Mouse (Mus musculus) natural killer cell, adult 2 months (primary cell): ENCODE results near the gene Hopx.
"Not testable (repeated sequence)": the region's sequence is repeated elsewhere in the genome, so short reads cannot be mapped to it uniquely, and the experiment has no call there.

Experiments
- DNase-seq, 2 experiments: peaks; one replicate each; pipeline ENCODE4 v3.0.0; 2022; ENCODE audit warnings: low spot score in 2 of 2

The Hopx gene

DNA sequence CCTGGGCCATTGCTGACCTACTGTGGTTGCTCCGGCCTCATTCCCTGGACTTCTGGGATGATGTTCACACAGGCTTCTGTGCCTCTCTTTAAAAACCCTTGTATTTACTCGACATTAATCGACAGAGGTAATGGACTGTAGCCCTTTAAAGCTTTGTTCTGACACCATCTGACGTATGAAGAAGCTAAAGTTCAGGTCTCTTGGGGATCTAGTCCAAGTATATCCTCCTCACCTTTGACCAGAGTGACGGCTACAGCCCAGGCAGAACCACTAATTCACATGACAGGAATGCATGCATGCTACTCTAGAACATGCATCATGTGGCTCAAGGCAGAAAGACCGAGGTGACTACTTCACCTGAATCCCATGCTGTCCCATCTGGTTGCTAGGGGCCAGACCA is 14.2 kb downstream of the Hopx start:
- DNase-seq = no peak

DNA sequence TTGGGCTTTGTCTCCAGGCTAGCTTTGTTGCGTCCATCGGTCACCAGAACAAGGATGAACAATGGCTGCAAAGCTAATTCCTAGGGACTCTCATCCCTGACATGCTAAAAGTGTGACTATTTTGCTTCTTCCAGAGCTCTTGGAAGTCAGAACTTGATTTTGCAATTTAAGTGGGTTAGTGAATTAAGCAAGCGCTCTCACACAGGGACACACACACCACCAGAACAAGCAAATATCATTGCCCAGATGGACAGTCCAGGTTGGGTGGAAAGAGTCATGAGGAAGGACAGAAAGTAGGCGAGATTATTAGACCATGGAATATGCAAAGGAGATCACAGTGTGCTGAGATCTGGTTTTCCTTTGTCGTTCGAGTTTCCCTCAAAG is 14.9 kb downstream of the Hopx start:
- DNase-seq = no peak

DNA sequence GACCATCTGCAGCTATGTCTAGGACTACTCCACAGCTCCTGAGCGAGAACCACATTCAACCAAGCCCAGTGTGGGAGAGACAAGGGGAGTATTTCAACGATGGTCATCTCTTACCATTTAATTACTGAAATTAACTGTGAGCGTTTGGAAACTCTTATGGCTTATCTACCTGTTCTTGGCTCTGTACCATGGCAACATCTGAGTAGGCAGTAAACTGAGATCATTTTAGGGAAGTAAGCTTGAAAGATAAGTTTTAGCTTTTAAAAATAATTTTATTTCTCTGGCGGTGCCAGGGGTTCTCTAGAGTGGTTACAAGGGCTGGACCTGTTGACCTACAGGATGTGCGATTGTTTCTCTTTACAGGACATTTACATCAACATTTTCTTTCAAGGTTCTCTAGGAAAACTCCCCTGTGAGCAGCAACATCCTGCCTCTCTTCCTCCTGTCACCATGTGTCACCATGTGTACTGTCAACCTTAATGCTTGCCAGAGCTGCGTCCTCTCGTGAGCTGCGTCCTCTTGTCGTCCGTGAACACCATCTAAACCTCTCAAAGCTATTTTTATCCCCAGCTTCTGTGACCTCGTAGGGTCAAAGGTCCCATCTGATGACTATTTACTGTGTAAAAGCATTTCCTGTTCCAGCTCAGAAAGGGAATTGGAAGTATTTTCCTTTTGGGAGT is 15.5 kb downstream of the Hopx start:
- DNase-seq = no peak

DNA sequence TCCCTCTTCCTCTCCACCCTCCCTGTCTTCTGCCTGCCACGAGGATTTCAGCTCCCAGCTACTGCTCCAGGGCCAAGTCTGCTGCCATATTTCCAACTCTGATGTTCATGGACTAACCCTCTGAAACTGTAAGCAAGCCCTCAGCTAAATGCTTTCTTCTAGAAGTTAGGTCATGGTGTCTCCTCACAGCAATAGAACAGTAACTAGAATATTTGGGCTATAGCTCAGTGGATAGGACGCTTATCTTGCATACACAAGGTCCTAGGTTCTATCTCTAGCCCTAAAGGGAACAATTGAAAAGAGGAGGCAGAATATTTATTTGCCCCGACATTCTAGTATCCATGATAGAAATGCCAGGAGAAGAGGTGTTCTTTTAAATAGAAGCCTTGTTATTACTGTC is 16.0 kb downstream of the Hopx start:
- DNase-seq = no peak

DNA sequence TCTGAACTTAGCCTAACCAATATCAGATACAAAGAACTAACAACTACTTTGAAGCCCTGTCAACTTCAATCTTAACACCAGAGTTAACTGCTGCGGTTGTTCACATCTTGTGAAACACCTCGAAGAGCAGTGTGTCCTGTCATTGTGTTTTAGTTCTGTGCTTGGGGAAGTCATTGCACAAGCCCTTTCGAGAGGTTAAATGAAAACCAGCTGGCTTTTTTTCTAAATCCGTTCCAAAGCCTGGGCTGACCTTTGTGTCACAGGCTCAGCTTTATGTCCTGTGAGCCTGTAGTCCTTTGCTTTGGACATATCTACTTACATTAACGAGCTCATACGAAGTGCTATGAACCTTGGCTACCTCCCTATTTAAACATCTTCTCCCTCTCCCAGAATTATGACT is 17.2 kb downstream of the Hopx start:
- DNase-seq = no peak

DNA sequence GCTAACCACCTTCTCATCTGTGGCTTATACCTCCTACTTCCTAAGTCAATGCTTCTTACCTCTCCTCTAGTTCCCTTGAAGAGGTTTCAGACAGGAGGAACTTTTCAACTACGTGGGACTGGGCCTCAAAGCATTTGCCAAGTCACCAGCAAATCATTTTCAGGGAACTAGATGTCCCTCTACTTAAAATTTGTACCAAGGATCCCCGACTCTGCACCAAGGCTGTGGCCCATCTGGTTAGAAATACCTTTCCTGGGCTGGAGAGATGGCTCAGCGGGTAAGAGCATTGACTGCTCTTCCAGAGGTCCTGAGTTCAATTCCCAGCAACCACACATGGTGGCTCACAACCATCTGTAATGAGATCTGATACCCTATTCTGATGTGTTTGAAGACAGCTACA is 18.7 kb downstream of the Hopx start:
- DNase-seq = not testable (repeated sequence)

DNA sequence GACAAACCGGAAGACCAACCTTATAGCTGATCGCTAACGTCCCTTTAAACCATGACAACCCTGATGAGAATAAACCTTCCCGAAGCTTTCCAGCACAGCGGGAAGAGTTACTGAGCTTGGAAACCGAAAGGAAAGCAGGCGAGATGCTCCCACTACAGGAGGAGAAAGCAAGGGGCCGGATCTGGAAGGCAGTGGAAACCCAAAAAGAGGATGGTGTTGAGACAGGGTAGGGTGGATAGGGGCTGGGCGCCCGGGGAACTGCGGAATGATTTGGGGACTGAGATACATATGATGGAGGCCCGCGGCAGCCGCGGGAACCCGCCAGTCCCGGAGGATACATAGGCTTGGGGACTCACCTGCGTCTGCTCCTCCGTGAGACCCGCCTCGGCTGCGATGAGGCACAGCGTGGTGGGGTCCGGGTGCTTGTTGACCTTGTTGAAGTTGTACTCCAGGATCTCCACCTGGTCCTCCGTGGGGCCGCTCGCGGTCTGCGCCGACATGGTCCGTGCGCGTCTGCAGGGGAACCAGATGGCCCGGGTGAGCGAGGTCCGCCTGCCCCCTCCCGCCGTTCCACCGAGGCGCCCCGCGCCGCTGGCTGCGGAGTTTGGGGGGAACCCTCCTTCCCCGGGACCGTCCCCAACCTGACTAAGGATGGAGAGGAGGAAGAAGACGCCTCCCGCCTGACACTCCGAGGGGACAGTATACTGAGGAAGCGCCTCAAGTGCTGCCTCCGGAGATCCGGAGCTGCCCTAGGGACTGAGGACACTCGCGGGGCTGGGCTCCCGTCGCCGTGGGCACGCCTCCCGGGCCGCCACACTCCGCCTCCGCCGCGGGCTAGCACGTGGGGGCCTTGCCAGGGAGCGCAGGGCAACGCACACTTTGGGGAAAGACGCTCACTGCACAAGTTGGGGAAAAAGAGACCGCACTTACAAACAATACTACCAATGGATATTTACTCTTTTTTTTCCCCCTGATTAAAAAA is 20.1 kb downstream of the Hopx start:
- peak; percentile 43 to 46 for DNase-seq

DNA sequence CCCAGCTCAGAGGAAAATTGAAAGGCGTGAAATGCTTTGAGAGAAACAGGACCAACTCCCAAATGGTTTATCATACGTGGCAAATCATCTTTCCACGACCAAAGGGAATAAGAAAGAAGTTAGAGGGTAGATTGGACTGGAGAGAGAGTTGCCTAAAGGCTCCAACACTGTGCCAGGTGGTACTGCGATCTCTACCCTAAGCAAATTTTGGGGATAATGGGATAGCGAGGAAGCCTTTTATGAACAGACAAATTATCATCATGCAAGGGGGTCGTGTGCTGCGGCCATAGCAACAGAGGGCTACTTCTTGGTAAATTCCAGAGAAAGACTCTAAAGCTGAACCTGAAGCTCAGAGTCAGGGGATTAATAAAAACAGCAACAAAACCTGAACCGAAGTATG is 21.0 kb downstream of the Hopx start:
- DNase-seq = no peak

DNA sequence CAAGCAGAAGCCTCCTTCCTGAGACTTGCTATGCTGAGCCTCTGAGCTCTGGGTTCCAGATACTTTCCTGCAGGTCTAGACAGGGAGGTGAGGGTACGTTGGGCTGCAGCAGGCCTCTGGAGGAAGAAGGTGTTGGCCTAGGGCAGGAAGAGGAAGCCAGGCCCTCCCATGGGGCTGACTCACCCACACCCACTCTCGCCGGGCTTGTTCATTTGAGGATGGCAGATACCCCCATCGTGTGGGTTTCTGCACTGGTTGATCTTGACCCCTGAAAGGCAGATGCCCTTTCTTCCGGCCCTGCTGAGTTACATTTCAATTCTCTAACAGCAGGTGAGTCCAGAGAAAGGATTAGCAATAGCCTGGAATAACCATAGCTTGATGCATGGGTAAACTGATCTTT is 22.4 kb downstream of the Hopx start:
- peak; percentile 28 to 46 for DNase-seq

DNA sequence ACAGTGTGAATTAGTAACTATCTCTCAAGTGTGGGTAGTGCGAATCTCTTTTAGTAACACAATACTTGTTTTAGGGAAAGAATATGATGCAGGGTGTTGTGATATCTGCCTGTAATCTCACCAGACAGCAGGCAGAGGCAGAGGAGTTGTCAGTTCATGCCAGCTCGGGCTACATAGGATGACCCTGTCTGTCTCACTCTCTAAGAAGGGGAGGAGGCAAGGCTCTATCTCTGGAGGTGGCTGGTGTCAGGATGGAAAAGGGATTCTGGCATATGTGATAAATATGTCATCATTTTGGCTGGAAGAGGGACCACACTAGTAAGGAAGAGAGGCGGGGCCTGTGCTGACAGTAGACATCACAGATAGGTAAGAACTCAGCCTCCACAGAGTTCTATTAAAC is 23.0 kb downstream of the Hopx start:
- DNase-seq = peak in 1 of 2 experiments; percentile 7

DNA sequence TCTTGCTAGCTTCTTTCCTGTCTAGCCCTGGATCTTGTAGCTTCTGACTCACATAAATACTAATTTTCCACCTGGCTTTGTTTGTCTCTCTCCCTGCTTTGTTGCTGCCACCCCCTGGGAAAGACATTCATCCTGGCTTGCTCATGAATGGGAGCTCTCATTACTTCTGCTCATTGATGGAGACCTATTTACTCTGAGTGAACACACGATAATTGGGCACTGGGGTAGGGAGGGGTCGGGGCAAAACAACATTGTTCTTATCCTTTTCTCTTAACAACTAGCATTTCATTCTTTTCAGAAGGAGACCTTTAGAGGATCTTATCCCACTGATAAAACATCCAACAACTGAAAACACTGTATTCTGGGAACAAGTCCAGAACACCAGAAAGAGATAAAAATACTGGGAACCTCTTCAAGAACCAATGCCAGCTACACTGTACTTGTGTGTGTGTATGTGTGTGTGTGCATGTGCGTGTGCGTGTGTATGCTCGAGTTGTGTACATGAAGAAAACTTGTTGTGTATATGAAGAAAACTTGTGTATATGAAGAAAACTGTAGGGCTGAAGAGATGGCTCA is 24.3 kb downstream of the Hopx start:
- no peak for DNase-seq

DNA sequence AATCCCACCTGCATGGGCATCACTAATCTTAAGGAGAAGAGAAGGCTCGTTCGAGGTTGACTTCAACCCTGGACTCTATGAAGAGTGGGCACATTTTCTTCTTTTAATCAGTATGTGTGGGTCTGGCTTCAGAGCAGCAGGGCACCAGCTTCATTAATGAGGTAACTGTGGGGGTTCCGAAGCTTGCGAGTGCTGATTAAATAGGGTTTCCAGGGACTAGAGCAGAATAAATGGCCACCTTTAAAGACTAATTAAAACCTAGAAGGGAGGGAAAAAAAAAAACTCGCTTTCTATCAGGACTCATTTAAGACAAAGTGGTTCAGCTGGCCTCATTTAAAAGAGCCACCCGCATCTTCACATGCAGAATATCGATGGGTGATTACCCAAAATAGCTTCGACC is 25.0 kb downstream of the Hopx start:
- no peak for DNase-seq

DNA sequence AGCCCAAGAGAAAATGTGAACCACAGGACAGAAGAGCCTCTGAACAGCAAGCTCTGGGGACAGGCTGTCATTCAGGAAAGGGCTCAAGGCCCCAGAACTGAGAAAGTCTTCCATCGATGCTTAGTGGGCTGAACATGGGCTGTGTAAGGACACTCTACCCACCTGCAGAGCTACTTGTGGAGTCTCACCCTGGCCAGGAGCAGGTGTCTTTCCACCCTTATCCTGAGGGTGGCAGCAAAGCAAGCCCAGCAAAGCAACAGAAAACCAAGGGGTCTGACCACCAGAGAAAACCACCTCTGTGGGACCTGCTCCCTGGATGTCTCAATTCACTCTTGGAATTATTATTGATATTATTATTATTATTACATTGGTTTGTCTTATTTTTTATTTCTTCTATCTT is 25.6 kb downstream of the Hopx start:
- DNase-seq = peak; percentile 30 to 55

DNA sequence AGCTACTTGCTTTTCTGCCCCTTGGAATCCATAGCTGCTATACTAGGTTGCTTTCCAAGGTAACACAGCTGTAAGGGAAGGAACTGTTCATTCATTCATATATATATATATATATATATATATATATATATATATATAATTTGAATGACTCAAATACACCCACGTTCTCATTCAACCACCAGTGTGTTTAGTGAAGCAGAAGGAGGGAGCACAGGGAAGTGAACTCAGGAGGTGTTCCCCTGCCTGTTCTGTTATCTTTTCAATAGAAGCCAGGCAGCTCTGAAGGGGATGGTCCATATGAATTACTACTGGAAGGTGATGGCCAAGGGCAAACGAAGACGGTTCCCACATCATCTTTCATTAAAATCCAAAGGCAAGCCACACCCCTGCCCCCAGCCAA is 27.8 kb downstream of the Hopx start:
- DNase-seq = no peak

DNA sequence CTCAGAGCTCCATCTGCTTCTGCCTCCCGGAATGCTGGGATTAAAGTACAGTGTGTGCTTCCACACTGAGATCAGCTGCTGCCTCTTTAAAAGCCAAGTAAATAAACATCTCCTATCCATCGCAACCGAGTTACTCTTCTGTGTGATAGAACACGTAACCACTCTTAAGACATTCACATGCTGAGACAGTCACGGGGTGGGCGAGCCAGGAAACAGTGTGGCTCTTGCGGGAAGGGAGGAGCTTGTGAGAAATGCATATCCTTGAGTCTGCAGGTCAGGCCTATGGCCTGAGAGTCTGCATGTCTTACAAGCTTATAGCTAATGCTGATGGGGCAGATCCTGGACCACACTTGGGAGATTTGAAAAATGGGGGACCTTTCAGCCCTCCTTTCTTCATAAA is 28.4 kb downstream of the Hopx start:
- DNase-seq = no peak

DNA sequence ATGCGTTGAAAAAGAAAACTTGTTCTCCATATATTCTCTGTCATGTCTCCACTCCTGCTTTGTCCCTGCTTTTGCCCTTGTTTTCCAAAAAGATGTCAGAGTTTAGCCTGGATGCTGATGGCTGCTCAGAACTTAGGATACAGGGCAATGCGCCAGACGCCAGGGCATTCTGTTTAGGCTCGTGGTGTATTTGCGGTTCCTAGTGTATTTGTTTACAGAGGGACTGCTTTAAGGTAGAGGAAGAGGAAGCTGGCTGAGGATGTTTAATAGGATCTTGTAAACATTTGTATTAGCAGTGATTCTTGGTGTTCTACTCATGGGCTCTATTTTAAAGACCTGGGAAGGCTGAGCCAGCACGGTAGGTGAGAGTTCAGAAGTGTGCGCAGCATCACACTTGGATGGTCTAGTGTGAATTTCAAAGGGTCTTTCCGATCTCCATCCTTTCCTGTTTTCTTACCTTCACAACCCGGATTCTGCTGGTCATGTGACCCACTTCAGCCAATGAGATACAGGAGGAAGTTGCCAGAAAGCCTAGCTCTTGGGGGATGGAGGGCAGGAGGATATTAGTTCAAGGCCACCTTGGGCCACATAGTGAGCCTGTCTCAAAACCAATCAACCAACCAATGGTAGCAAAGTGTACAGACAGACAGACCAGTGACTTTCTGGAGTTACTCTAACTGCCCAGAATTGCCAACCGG is 29.0 kb downstream of the Hopx start:
- DNase-seq = no peak

DNA sequence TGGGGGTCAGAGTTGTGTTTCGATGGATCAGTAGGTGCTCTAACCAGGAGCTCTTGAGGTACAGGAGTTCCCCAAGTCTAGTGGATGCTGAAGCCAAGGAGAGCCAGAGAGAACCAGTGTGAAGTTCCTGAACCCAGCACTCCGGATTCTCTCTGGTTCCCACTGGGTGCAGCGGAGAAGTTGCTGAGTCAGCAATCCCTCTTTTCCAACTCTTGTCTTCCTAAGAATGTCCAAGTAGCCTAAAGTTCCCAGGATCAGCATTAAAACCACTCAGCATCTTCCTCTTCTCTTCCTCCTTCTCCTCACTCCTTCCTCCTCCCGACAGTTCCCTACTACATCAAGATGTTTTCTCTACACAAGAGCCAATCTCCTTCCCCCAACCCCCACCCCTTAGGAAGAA is 30.5 kb downstream of the Hopx start:
- no peak for DNase-seq

DNA sequence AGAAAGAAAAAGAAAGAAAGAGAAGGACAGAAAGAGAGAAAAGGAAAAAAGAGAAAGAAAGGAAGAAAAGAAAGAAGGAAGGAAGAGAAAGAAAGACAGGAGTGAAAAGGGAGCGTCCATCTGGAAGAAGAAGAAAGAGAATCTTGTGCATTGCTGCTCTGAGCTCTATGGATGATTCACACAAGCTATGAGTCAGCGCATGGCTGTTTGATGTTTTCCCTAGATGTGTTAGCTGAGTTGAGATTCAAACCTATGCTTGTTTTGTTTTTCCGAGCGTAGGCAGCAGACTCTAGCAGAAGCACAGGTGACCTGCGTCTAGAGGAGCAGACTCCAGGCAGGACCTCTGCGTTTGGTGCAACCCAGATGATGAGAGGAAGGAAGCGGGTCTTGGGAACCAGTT is 32.2 kb downstream of the Hopx start:
- no peak for DNase-seq

DNA sequence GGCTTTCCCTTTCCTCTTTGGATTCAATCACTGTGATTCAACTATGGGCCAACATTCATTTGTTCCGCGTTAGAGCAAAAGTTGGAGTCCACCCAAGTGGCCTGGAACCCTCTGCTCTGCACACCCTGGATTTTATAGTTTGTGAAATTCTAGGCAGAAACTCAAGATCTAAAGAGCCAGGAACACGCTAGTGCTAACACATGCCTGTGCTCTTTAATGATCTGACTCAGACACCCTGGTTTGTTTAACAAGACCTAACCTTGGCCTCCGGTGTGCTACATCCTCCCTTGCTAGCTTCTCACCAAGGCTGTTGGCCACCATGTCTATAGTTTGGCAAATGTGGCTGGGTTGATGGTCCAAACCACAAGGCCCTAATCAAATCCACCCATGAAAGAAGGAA is 34.2 kb downstream of the Hopx start:
- no peak for DNase-seq

DNA sequence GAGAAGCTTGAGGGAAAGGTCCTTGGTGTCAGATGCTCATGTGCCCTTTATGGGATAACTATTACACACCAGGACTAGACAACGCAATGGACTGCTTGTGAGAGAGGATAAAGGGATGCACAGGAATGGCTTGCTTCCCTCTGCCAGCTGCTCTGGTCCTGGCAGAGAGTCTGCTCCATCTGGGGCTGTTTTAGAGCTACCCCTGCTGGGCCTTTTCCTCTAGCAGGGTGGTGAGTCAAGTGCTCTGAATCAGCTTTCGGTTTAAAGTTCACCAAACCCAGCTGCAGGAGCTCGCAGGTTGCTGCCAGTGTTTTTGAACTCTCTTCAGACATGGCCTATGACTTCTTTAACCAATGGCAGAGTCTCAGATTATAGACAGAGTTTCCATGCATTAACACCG is 39.0 kb downstream of the Hopx start:
- no peak for DNase-seq

DNA sequence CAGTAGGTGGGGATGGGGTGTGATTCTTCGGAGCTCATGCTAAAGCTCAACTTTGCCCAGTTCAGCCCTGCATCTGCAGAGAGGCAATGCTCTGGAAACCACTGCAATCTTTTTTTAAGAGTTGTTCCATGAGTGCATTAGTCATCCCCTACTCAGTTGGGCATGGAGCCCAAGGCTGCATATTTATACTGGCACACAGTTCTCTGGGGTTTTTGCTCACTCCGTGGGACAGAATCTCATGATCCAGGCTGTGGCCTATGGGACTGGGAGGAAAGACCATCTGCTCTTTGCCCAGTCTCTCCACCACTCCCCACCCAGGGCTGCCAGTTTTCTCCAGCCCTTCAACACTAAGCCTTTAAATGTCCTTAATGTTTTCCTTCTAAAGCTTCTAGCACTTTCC is 40.0 kb downstream of the Hopx start:
- DNase-seq = no peak

DNA sequence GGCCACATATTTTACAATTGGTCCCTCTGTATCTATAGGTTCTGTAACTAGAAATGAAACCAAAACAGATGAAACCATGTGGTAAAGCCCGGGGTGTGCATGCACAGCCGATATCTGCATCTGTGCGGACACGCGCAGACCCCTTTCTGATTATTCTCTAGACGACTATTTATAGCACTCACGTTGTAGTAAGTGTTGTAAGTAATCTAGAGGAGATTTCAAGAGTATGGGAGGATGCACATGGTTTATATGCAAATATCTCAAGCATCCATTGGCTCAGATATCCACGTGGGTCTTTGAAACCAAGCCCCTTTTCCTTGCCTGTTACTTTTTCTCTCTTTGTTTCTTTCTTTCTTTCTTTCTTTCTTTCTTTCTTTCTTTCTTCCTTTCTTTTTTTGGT is 41.1 kb downstream of the Hopx start:
- no peak for DNase-seq
